Mouse (Mus musculus) erythroblast, embryonic 14.5 days (primary cell): ENCODE data around the gene Dmp1.

ENCODE experiments used
- GATA1 ChIP-seq: IDR thresholded peaks from 2 replicates; pipeline ENCODE4 v1.6.1; 2012; ENCODE audit warnings: low read length, inconsistent platforms, mixed read lengths
- TAL1 ChIP-seq: IDR thresholded peaks from 3 replicates; pipeline ENCODE4 v1.6.1; 2012; ENCODE audit warnings: low read length, inconsistent platforms, mixed read lengths

GRCm38 (mm10) chr5:104239674-104240378, 37.4 kb downstream of the Dmp1 start:
- TF ChIP-seq GATA1 (no peak), TAL1 (no peak)
